Mouse (Mus musculus): ENCODE results near the gene Far1. TPM values are rescaled to one million over a fixed set of nuclear protein-coding genes. Genes with fewer than 3 reads are reported as not detected.
A peak's percentile ranks its signal among the peaks of the same experiment; 100 is the strongest.

Far1 gene
- total RNA-seq (2014; fragmentation: Nextera tagmentation) (93.3 and 99.3 TPM in 2 replicates), total RNA-seq (2017) (79.9 and 107 TPM in 2 replicates)

GRCm38 (mm10) chr7:113513286-113513962 is at the start of gene Far1:
TSS of gene Far1 (plus strand) at chr7:113513834.
- peak; percentile 91 for ATAC-seq (replicated peaks; ENCODE audit: low FRiP score, low TSS enrichment, poor library complexity, severe bottlenecking)

GRCm38 (mm10) chr7:113468345-113468744 is 45.3 kb upstream of the Far1 start:
- ATAC-seq (replicated peaks; ENCODE audit: low FRiP score, low TSS enrichment, poor library complexity, severe bottlenecking): no peak

- ATAC-seq (replicated peaks; ENCODE audit: low FRiP score, low TSS enrichment, poor library complexity, severe bottlenecking): no peak
Observed at GRCm38 (mm10) chr7:113470671-113471070, 43.0 kb upstream of the Far1 start.

- ATAC-seq (replicated peaks; ENCODE audit: low FRiP score, low TSS enrichment, poor library complexity, severe bottlenecking): no peak
Observed at GRCm38 (mm10) chr7:113471653-113472052, 42.0 kb upstream of the Far1 start.

GRCm38 (mm10) chr7:113495792-113496191 is 17.8 kb upstream of the Far1 start:
- ATAC-seq (replicated peaks; ENCODE audit: low FRiP score, low TSS enrichment, poor library complexity, severe bottlenecking): no peak

- ATAC-seq (replicated peaks; ENCODE audit: low FRiP score, low TSS enrichment, poor library complexity, severe bottlenecking): no peak
Observed at GRCm38 (mm10) chr7:113498413-113498812, 15.2 kb upstream of the Far1 start.

- no peak for ATAC-seq (replicated peaks; ENCODE audit: low FRiP score, low TSS enrichment, poor library complexity, severe bottlenecking)
Observed at GRCm38 (mm10) chr7:113499821-113500220, 13.8 kb upstream of the Far1 start.

GRCm38 (mm10) chr7:113502453-113502852 is 11.2 kb upstream of the Far1 start:
- no peak for ATAC-seq (replicated peaks; ENCODE audit: low FRiP score, low TSS enrichment, poor library complexity, severe bottlenecking)

- no peak for ATAC-seq (replicated peaks; ENCODE audit: low FRiP score, low TSS enrichment, poor library complexity, severe bottlenecking)
Observed at GRCm38 (mm10) chr7:113505047-113505446, 8.6 kb upstream of the Far1 start.

GRCm38 (mm10) chr7:113505516-113506045 is 8.1 kb upstream of the Far1 start:
- no peak for ATAC-seq (replicated peaks; ENCODE audit: low FRiP score, low TSS enrichment, poor library complexity, severe bottlenecking)

- no peak for ATAC-seq (replicated peaks; ENCODE audit: low FRiP score, low TSS enrichment, poor library complexity, severe bottlenecking)
Observed at GRCm38 (mm10) chr7:113507846-113508245, 5.8 kb upstream of the Far1 start.

GRCm38 (mm10) chr7:113511396-113511795 is 2.2 kb upstream of the Far1 start:
- no peak for ATAC-seq (replicated peaks; ENCODE audit: low FRiP score, low TSS enrichment, poor library complexity, severe bottlenecking)

GRCm38 (mm10) chr7:113512527-113513285 is 928 bp upstream of the Far1 start:
- ATAC-seq (replicated peaks; ENCODE audit: low FRiP score, low TSS enrichment, poor library complexity, severe bottlenecking): peak; percentile 54

- ATAC-seq (replicated peaks; ENCODE audit: low FRiP score, low TSS enrichment, poor library complexity, severe bottlenecking): 0 out of 2 replicates have a peak, but pooled peaks have one; percentile 10
Observed at GRCm38 (mm10) chr7:113513963-113514649, 472 bp downstream of the Far1 start.

GRCm38 (mm10) chr7:113515831-113516230 is 2.2 kb downstream of the Far1 start:
- no peak for ATAC-seq (replicated peaks; ENCODE audit: low FRiP score, low TSS enrichment, poor library complexity, severe bottlenecking)

GRCm38 (mm10) chr7:113518419-113518818 is 4.8 kb downstream of the Far1 start:
- ATAC-seq (replicated peaks; ENCODE audit: low FRiP score, low TSS enrichment, poor library complexity, severe bottlenecking): no peak

GRCm38 (mm10) chr7:113518961-113519360 is 5.3 kb downstream of the Far1 start:
- no peak for ATAC-seq (replicated peaks; ENCODE audit: low FRiP score, low TSS enrichment, poor library complexity, severe bottlenecking)

GRCm38 (mm10) chr7:113543158-113543557 is 29.5 kb downstream of the Far1 start:
- peak; percentile 98 for ATAC-seq (replicated peaks; ENCODE audit: low FRiP score, low TSS enrichment, poor library complexity, severe bottlenecking)

GRCm38 (mm10) chr7:113551742-113552463 is 38.3 kb downstream of the Far1 start:
- ATAC-seq (replicated peaks; ENCODE audit: low FRiP score, low TSS enrichment, poor library complexity, severe bottlenecking): peak; percentile 66
